Mouse (Mus musculus) cortical plate, adult 2 months (tissue): ENCODE results near the gene Zfhx2.

Source experiments
- CTCF ChIP-seq: fragments of 200-500 bp; IDR thresholded peaks from 2 replicates; pipeline ENCODE4 v1.5.1; 2011; ENCODE audit warnings: mild to moderate bottlenecking, control low read depth, low read length; ENCODE audit not compliant: insufficient read depth; ENCODE audit errors: extremely low read depth
- POLR2A ChIP-seq: fragments of 200-500 bp; IDR thresholded peaks from 2 replicates; pipeline ENCODE4 v1.6.1; 2011; ENCODE audit warnings: mild to moderate bottlenecking, low read length, control low read depth; ENCODE audit not compliant: insufficient read depth; ENCODE audit errors: extremely low read depth

DNA sequence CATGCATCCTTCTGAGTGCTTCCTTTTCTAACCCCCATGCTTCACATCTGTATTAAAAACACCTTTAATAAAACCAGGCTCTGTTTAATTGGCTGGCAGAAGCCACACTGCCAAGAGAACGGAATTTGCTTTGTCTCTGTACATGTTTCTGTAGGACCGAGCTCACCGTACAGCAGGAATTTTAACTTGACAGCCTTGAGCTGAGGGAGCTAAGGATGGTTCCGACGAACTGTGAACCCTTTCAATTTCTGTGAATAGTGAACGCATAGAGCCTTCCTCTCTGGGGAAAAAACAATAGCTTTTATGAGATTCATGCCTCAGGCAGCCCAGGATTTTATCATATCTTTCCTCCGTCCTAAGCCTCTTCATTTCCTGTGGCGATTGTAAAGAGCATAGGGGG, 30.2 kb upstream of the Zfhx2 start:
- no peak for TF ChIP-seq CTCF
- no peak for TF ChIP-seq POLR2A
